Mouse (Mus musculus): ENCODE data around the gene Gale.

GRCm38 (mm10) chr4:135946659-135947301 lies 16.7 kb upstream of the Gale start:
- TF ChIP-seq CTCF (IDR thresholded peaks at IDR 0.05; ENCODE audit: low read depth, low read length): 0 out of 2 replicates have a peak, but pooled peaks have one; percentile 21
- TF ChIP-seq POLR2A (IDR thresholded peaks at IDR 0.05; ENCODE audit: borderline replicate concordance, low read depth, low read length): no peak

Measured in bone marrow macrophage, adult 2 months (primary cell).